ENCODE assay signal across 8 mouse cellular contexts in genomic region chr3:95657711-95658110, GRCm38 (mm10). TPM values are rescaled to one million over a fixed set of nuclear protein-coding genes. Genes with fewer than 3 reads are reported as not detected.
A peak's percentile ranks its signal among the peaks of the same experiment; 100 is the strongest.
DNase-seq lines count a peak whose midpoint lies in the region; ATAC-seq and TF ChIP-seq lines count a peak whose summit lies in the region.

No protein-coding gene starts in this region.

- no peak overlapping the region for H3K9ac ChIP-seq in neural tube, embryonic 11.5 days (ENCODE audit: low read length)
- peak overlapping the region; percentile 99; the same call in 1 of the 2 replicates for H3K9ac ChIP-seq in forebrain, embryonic 14.5 days (ENCODE audit: low read length)
- H3K9ac ChIP-seq in limb, embryonic 15.5 days, result no peak overlapping the region
- H3K9ac ChIP-seq in stomach, embryonic 15.5 days, result 0 out of 2 replicates have a peak overlapping the region, but pooled peaks have one; percentile 82

- H3K4me1 ChIP-seq in neural tube, embryonic 11.5 days (ENCODE audit: control insufficient read depth, insufficient read depth, low read length), result peaks cover 15% of the 10 kb centered on the region
- H3K4me1 ChIP-seq in forebrain, embryonic 14.5 days (ENCODE audit: control insufficient read depth, insufficient read depth, low read length), result peaks cover 23% of the 10 kb centered on the region
- H3K4me1 ChIP-seq in limb, embryonic 15.5 days, result peaks cover 39% of the 10 kb centered on the region
- H3K4me1 ChIP-seq in stomach, embryonic 15.5 days, result peaks cover 23% of the 10 kb centered on the region

- no peak for TF ChIP-seq CTCF in left cerebral cortex, adult 2 months (IDR thresholded peaks at IDR 0.05)

- no peak for DNase-seq in neural tube, embryonic 11.5 days (ENCODE audit: low spot score)
- DNase-seq in neural tube, embryonic 10.5 days (ENCODE audit: extremely low spot score, low spot score), result no peak
- no peak for DNase-seq in forebrain, embryonic 14.5 days (ENCODE audit: low spot score)
- DNase-seq in ovary, adult 18-20 months (ENCODE audit: low spot score), result no peak
- no peak for DNase-seq in layer of hippocampus, postnatal 10 days (ENCODE audit: low spot score in 2 of 2)
- DNase-seq in left cerebral cortex, adult 2 months (ENCODE audit: extremely low spot score in 1 of 2, low spot score in 2 of 2), result no peak

- H3K4me2 ChIP-seq in neural tube, embryonic 11.5 days (ENCODE audit: low read depth), result peak overlapping the region; percentile 82
- peak overlapping the region; percentile 84 for H3K4me2 ChIP-seq in forebrain, embryonic 14.5 days (ENCODE audit: low read length)
- H3K4me2 ChIP-seq in limb, embryonic 15.5 days, result peak overlapping the region; percentile 54; the same call in 1 of the 2 replicates
- peak overlapping the region; percentile 54 for H3K4me2 ChIP-seq in stomach, embryonic 15.5 days

- H3K36me3 ChIP-seq in neural tube, embryonic 11.5 days (ENCODE audit: control insufficient read depth, insufficient read depth, low read length), result peaks cover 3% of the 10 kb centered on the region; the same call in 1 of the 2 replicates
- peaks cover 24% of the 10 kb centered on the region for H3K36me3 ChIP-seq in forebrain, embryonic 14.5 days (ENCODE audit: control insufficient read depth, insufficient read depth, low read length)
- H3K36me3 ChIP-seq in limb, embryonic 15.5 days, result peaks cover 14% of the 10 kb centered on the region; the same call in 1 of the 2 replicates
- peaks cover 8% of the 10 kb centered on the region; the same call in 1 of the 2 replicates for H3K36me3 ChIP-seq in stomach, embryonic 15.5 days

- WGBS in neural tube, embryonic 11.5 days, result 92% methylated on average over 3 of the region's 3 CpGs
- WGBS in forebrain, embryonic 14.5 days, result 94% methylated on average over 3 of the region's 3 CpGs
- WGBS in limb, embryonic 15.5 days, result 80% methylated on average over 3 of the region's 3 CpGs
- WGBS in stomach, embryonic 15.5 days, result 80% methylated on average over 3 of the region's 3 CpGs

- no peaks in the 10 kb centered on the region for H3K27me3 ChIP-seq in neural tube, embryonic 11.5 days (ENCODE audit: control insufficient read depth, insufficient read depth, low read length)
- no peaks in the 10 kb centered on the region for H3K27me3 ChIP-seq in forebrain, embryonic 14.5 days (replicated peaks; ENCODE audit: control insufficient read depth, insufficient read depth, low read length)
- no peaks in the 10 kb centered on the region for H3K27me3 ChIP-seq in limb, embryonic 15.5 days
- no peaks in the 10 kb centered on the region for H3K27me3 ChIP-seq in stomach, embryonic 15.5 days (replicated peaks)

- H3K9me3 ChIP-seq in neural tube, embryonic 11.5 days (ENCODE audit: control insufficient read depth, low read length), result no peaks in the 10 kb centered on the region
- H3K9me3 ChIP-seq in forebrain, embryonic 14.5 days (replicated peaks; ENCODE audit: control insufficient read depth, low read length), result no peaks in the 10 kb centered on the region
- no peaks in the 10 kb centered on the region for H3K9me3 ChIP-seq in limb, embryonic 15.5 days
- H3K9me3 ChIP-seq in stomach, embryonic 15.5 days, result no peaks in the 10 kb centered on the region

- ATAC-seq in neural tube, embryonic 11.5 days (ENCODE audit: insufficient read depth, low FRiP score, low TSS enrichment), result no peak
- ATAC-seq in forebrain, embryonic 14.5 days, result no peak
- no peak for ATAC-seq in limb, embryonic 15.5 days (ENCODE audit: insufficient number of reproducible peaks, low FRiP score, low TSS enrichment, low read depth)
- ATAC-seq in stomach, embryonic 15.5 days (ENCODE audit: insufficient read depth, low FRiP score, low read depth), result no peak

- no peak overlapping the region for H3K27ac ChIP-seq in neural tube, embryonic 11.5 days (ENCODE audit: low read depth, low read length)
- H3K27ac ChIP-seq in forebrain, embryonic 14.5 days (ENCODE audit: low read depth, low read length), result no peak overlapping the region
- peak overlapping the region; percentile 99; the same call in 1 of the 2 replicates for H3K27ac ChIP-seq in limb, embryonic 15.5 days
- no peak overlapping the region; the same call in 1 of the 2 replicates for H3K27ac ChIP-seq in stomach, embryonic 15.5 days
- no peak overlapping the region; the same call in 1 of the 2 replicates for H3K27ac ChIP-seq in left cerebral cortex, adult 2 months

- peak overlapping the region; percentile 99 for H3K4me3 ChIP-seq in neural tube, embryonic 11.5 days (ENCODE audit: low read depth, low read length)
- H3K4me3 ChIP-seq in forebrain, embryonic 14.5 days (ENCODE audit: low read depth, low read length), result peak overlapping the region; percentile 99
- H3K4me3 ChIP-seq in limb, embryonic 15.5 days, result peak overlapping the region; percentile 95
- peak overlapping the region; percentile 94 for H3K4me3 ChIP-seq in stomach, embryonic 15.5 days (replicated peaks)
- H3K4me3 ChIP-seq in left cerebral cortex, adult 2 months, result no peak overlapping the region; the same call in 1 of the 2 replicates

- intact Hi-C loops in left cerebral cortex, adult 2 months (cut with DNase I), result loop anchor here (2.0 kb wide), 1 partner anchor 31 kb away; no protein-coding TSS in a partner anchor

RNA-seq across cellular contexts. Expression of gene Mcl1, which starts 0.9 kb away (rescaled TPM):
- polyA plus RNA-seq in neural tube, embryonic 11.5 days (2014; fragmentation: Nextera tagmentation; extraction: Ambion mirVana), result 75.7 and 79.4 TPM in 2 replicates
- 50.3 and 50.8 TPM in 2 replicates for polyA plus RNA-seq in forebrain, embryonic 14.5 days (2014; fragmentation: Nextera tagmentation; extraction: Ambion mirVana)
- polyA plus RNA-seq in limb, embryonic 15.5 days (2015; fragmentation: Nextera tagmentation; extraction: Ambion mirVana), result 35.2 and 46.1 TPM in 2 replicates
- polyA plus RNA-seq in stomach, embryonic 15.5 days (2015; fragmentation: Nextera tagmentation; extraction: Ambion mirVana), result 54.1 and 57.7 TPM in 2 replicates
- 10 to 100 TPM; 68.0 TPM for total RNA-seq in layer of hippocampus, postnatal 10 days (2021)
- 10 to 100 TPM; 52.7 to 60.9 TPM for total RNA-seq in left cerebral cortex, adult 2 months (2021)

RNA-seq across cellular contexts. Expression of gene Adamtsl4, which starts 30.0 kb away (rescaled TPM):
- 0.42 and 0.82 TPM in 2 replicates for polyA plus RNA-seq in neural tube, embryonic 11.5 days (2014; fragmentation: Nextera tagmentation; extraction: Ambion mirVana)
- polyA plus RNA-seq in forebrain, embryonic 14.5 days (2014; fragmentation: Nextera tagmentation; extraction: Ambion mirVana), result 0.13 and 0.72 TPM in 2 replicates
- 5.4 and 11.2 TPM in 2 replicates for polyA plus RNA-seq in limb, embryonic 15.5 days (2015; fragmentation: Nextera tagmentation; extraction: Ambion mirVana)
- 3.8 and 7.3 TPM in 2 replicates for polyA plus RNA-seq in stomach, embryonic 15.5 days (2015; fragmentation: Nextera tagmentation; extraction: Ambion mirVana)
- under 1 TPM; 0.69 to 0.94 TPM for total RNA-seq in layer of hippocampus, postnatal 10 days (2021)
- 1 to 10 TPM; 6.8 to 7.7 TPM for total RNA-seq in left cerebral cortex, adult 2 months (2021)

RNA-seq across cellular contexts. Expression of gene Ensa, which starts 32.9 kb away (rescaled TPM):
- polyA plus RNA-seq in neural tube, embryonic 11.5 days (2014; fragmentation: Nextera tagmentation; extraction: Ambion mirVana), result 84.4 TPM in 2 replicates
- 97.2 and 106 TPM in 2 replicates for polyA plus RNA-seq in forebrain, embryonic 14.5 days (2014; fragmentation: Nextera tagmentation; extraction: Ambion mirVana)
- 73.4 and 74.7 TPM in 2 replicates for polyA plus RNA-seq in limb, embryonic 15.5 days (2015; fragmentation: Nextera tagmentation; extraction: Ambion mirVana)
- polyA plus RNA-seq in stomach, embryonic 15.5 days (2015; fragmentation: Nextera tagmentation; extraction: Ambion mirVana), result 65.6 and 71.0 TPM in 2 replicates
- 100 to 1,000 TPM; 220 to 228 TPM for total RNA-seq in layer of hippocampus, postnatal 10 days (2021)
- 100 to 1,000 TPM; 349 to 358 TPM for total RNA-seq in left cerebral cortex, adult 2 months (2021)

Comparison
In these comparisons a context has a peak if more than half of its experiments do, and no peak if none do; other contexts are left out.
1. H3K9ac ChIP-seq: peak in forebrain, embryonic 14.5 days (single experiment) and stomach, embryonic 15.5 days (single experiment); none in neural tube, embryonic 11.5 days (single experiment) and limb, embryonic 15.5 days (single experiment).
2. Peak in every context shown above with its lines, with median percentiles within 50 percentile points of each other: H3K4me2 ChIP-seq.